Comparison of ENCODE assay signal across 8 mouse cellular contexts in genomic region chr8:109608271-109609152, GRCm38 (mm10). TPM values are rescaled to one million over a fixed set of nuclear protein-coding genes. Genes with fewer than 3 reads are reported as not detected.
DNase-seq lines count a peak whose midpoint lies in the region; ATAC-seq and TF ChIP-seq lines count a peak whose summit lies in the region.

Dhodh (minus strand) TSS chr8:109608673.

- WGBS in hindbrain, embryonic 10.5 days, result under 1% methylated on average over 42 of the region's 42 CpGs
- WGBS in lung, postnatal 0 days, result under 1% methylated on average over 42 of the region's 42 CpGs

- DNase-seq in MN1 (ENCODE audit: low spot score), result peak; percentile 97
- DNase-seq in cerebellum, adult 9-10 months, result peak; percentile 98
- DNase-seq in hindbrain, embryonic 10.5 days (ENCODE audit: low spot score), result peak; percentile 97
- DNase-seq in layer of hippocampus, adult 9-11 months, result peak; percentile 98
- peak; percentile 97 for DNase-seq in lung, postnatal 0 days (ENCODE audit: low spot score)
- peak; percentile 89 for DNase-seq in ovary, postnatal 14 days (ENCODE audit: low spot score)
- DNase-seq in thymus, postnatal 14 days, result peak; percentile 96

- TF ChIP-seq CTCF in lung, postnatal 0 days (IDR thresholded peaks at IDR 0.05), result peak; percentile 48

- H3K4me2 ChIP-seq in lung, postnatal 0 days (replicated peaks; ENCODE audit: low read depth, low read length), result peak within 1 kb of the TSS; percentile 83

- H3K4me1 ChIP-seq in hindbrain, embryonic 10.5 days (replicated peaks), result peaks cover 19% of the 10 kb centered on the region
- 0 out of 2 replicates have a peak, but pooled peaks cover 11% of the 10 kb centered on the region for H3K4me1 ChIP-seq in lung, postnatal 0 days (ENCODE audit: insufficient read depth, low read depth, low read length)

- no peaks in the 10 kb centered on the region for H3K9me3 ChIP-seq in hindbrain, embryonic 10.5 days
- H3K9me3 ChIP-seq in lung, postnatal 0 days (ENCODE audit: low read length), result no peaks in the 10 kb centered on the region

- peaks cover 26% of the 10 kb centered on the region for H3K36me3 ChIP-seq in hindbrain, embryonic 10.5 days
- peaks cover 5% of the 10 kb centered on the region; the same call in 1 of the 2 replicates for H3K36me3 ChIP-seq in lung, postnatal 0 days (ENCODE audit: insufficient read depth, low read length)

- H3K27me3 ChIP-seq in hindbrain, embryonic 10.5 days (ENCODE audit: insufficient read depth, poor library complexity, severe bottlenecking), result no peaks in the 10 kb centered on the region
- H3K27me3 ChIP-seq in lung, postnatal 0 days (replicated peaks; ENCODE audit: insufficient read depth, low read length), result no peaks in the 10 kb centered on the region

- peak within 1 kb of the TSS; percentile 91 for H3K27ac ChIP-seq in hindbrain, embryonic 10.5 days
- H3K27ac ChIP-seq in lung, postnatal 0 days (ENCODE audit: low read length), result peak within 1 kb of the TSS; percentile 97

- 0 out of 2 replicates have a peak, but pooled peaks have one; percentile 59 for TF ChIP-seq EP300 in lung, postnatal 0 days (IDR thresholded peaks at IDR 0.05)

- peak; percentile 95 for ATAC-seq in frontal cortex, adult (ENCODE audit: low TSS enrichment)
- peak; percentile 99 for ATAC-seq in lung, postnatal 0 days

- H3K4me3 ChIP-seq in hindbrain, embryonic 10.5 days, result peak within 1 kb of the TSS; percentile 69
- H3K4me3 ChIP-seq in lung, postnatal 0 days (ENCODE audit: low read depth, low read length), result peak within 1 kb of the TSS; percentile 60

- H3K9ac ChIP-seq in lung, postnatal 0 days (replicated peaks; ENCODE audit: low read depth), result peak within 1 kb of the TSS; percentile 74

RNA-seq across cellular contexts. Expression of gene Dhodh, which starts in this region (rescaled TPM):
- polyA plus RNA-seq in hindbrain, embryonic 10.5 days (2016; fragmentation: Nextera tagmentation; extraction: Ambion mirVana), result 47.6 and 50.6 TPM in 2 replicates
- 16.2 and 18.5 TPM in 2 replicates for polyA plus RNA-seq in lung, postnatal 0 days (2015; fragmentation: Nextera tagmentation; extraction: Ambion mirVana)

Comparison
In these comparisons a context has a peak if more than half of its experiments do, and no peak if none do; other contexts are left out.
1. Peak in every context shown above with its lines: DNase-seq, ATAC-seq, H3K4me3 ChIP-seq and H3K27ac ChIP-seq.